Mouse (Mus musculus): ENCODE data around the gene Fgd6.

DNA sequence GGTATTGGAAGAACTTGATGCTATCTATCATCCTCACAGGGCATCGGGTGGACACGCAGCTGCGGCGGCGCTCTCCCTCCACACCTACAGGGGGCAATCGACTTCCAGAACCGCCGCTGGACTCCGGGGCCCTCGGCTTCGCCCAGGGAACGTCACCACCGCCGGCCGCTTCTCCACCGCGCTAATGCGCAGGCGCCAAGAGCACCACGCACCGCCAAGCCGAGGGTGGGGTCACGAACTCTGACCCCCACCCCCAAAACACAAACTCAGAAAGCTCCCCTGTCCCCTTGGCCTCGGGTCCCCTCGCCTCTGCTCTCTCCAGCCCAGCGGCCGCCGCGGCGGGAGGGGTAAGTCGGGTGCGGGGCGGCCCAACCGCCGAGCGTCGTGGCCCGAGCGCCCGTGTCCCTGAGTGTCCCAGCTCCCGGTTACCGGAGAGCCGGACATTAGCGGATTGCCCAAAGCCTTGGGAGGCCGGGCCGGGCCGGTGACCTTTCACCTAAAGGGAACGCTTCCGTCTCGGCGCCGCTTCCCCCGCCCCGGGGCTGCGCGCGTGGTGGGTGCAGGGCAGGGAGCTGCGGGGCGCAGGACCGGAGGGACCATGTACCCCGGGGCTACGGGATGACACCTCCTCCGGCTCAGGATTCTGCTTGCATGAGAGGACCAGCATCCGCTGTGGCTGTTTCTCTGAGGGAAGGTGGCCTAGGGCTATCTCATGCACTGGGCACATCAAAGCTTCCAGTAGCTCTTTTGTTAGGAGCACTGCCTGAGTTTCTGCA, 112.1 kb downstream of the Fgd6 start, which contains the start of gene Nr2c1:
- peak; percentile 64; the same call in 1 of the 2 replicates for TF ChIP-seq CTCF (IDR thresholded peaks at IDR 0.05; ENCODE audit: borderline replicate concordance, insufficient read depth, low read length)
- peak; percentile 62 for TF ChIP-seq POLR2A (IDR thresholded peaks at IDR 0.05; ENCODE audit: low read depth, low read length)

Measured in embryonic fibroblast, embryonic 13.5 days (primary cell).